Mouse (Mus musculus) inflammation-experienced regulatory T-cells, adult 6 months (primary cell): ENCODE data around the gene Prepl. TPM values are rescaled to one million over a fixed set of nuclear protein-coding genes. Genes with fewer than 3 reads are reported as not detected.

Experiments
- ATAC-seq: one replicate; pipeline ENCODE4 v1.8.0; 2017
- polyA plus RNA-seq, 3 experiments: library from polyadenylated mRNA; unstranded; fragments of 100-300 nt; shearing (Covaris generic); gene quantifications; one replicate each; pipeline ENCODE4 v1.2.1; 2017

Prepl gene
- polyA plus RNA-seq, 3 experiments from 2014 or later, result 9.3 to 10.9 (median 9.9) TPM

- ATAC-seq, result no peak
Measured at GRCm38 (mm10) chr17:85070658-85071057, 19.4 kb downstream of the Prepl start.

- no peak for ATAC-seq
Measured at GRCm38 (mm10) chr17:85067331-85067730, 22.7 kb downstream of the Prepl start.

- ATAC-seq, result no peak
Measured at GRCm38 (mm10) chr17:85063560-85063959, 26.5 kb downstream of the Prepl start.

- ATAC-seq, result no peak
Measured at GRCm38 (mm10) chr17:85059136-85059535, 30.9 kb downstream of the Prepl start.

GRCm38 (mm10) chr17:85058276-85058675, 31.8 kb downstream of the Prepl start:
- no peak for ATAC-seq

- no peak for ATAC-seq
Measured at GRCm38 (mm10) chr17:85048379-85048778, 41.7 kb downstream of the Prepl start.

- no peak for ATAC-seq
Measured at GRCm38 (mm10) chr17:85045160-85045559, 44.9 kb downstream of the Prepl start.

- ATAC-seq, result no peak
Measured at GRCm38 (mm10) chr17:85044466-85044865, 45.6 kb downstream of the Prepl start.

GRCm38 (mm10) chr17:85043404-85043816, 46.6 kb downstream of the Prepl start:
- no peak for ATAC-seq

GRCm38 (mm10) chr17:85042419-85042818, 47.6 kb downstream of the Prepl start:
- no peak for ATAC-seq

- no peak for ATAC-seq
Measured at GRCm38 (mm10) chr17:85040913-85041312, 49.1 kb downstream of the Prepl start.

- ATAC-seq, result no peak
Measured at GRCm38 (mm10) chr17:85038761-85039160, 51.3 kb downstream of the Prepl start.

- no peak for ATAC-seq
Measured at GRCm38 (mm10) chr17:85038311-85038710, 51.7 kb downstream of the Prepl start.

GRCm38 (mm10) chr17:85037855-85038254, 52.2 kb downstream of the Prepl start:
- ATAC-seq, result no peak

GRCm38 (mm10) chr17:85034068-85034467, 56.0 kb downstream of the Prepl start:
- ATAC-seq, result no peak

- ATAC-seq, result no peak
Measured at GRCm38 (mm10) chr17:85033087-85033486, 57.0 kb downstream of the Prepl start.

GRCm38 (mm10) chr17:85030651-85031050, 59.4 kb downstream of the Prepl start:
- peak; percentile 15 for ATAC-seq

- ATAC-seq, result no peak
Measured at GRCm38 (mm10) chr17:85028797-85029196, 61.2 kb downstream of the Prepl start.

- no peak for ATAC-seq
Measured at GRCm38 (mm10) chr17:85028093-85028739, 61.8 kb downstream of the Prepl start, which contains the start of gene Slc3a1. TSS of gene Slc3a1 (plus strand) at chr17:85028376.

GRCm38 (mm10) chr17:85027247-85027646, 62.8 kb downstream of the Prepl start:
- no peak for ATAC-seq

- ATAC-seq, result no peak
Measured at GRCm38 (mm10) chr17:85026436-85026835, 63.6 kb downstream of the Prepl start.

- ATAC-seq, result no peak
Measured at GRCm38 (mm10) chr17:85025151-85025550, 64.9 kb downstream of the Prepl start.

GRCm38 (mm10) chr17:85024237-85024636, 65.8 kb downstream of the Prepl start:
- ATAC-seq, result no peak

GRCm38 (mm10) chr17:85023247-85024167, 66.5 kb downstream of the Prepl start:
- peak; percentile 89 for ATAC-seq
